Mouse (Mus musculus) inflammation-experienced regulatory T-cells (primary cell): ENCODE results near the gene Apoe. TPM values are rescaled to one million over a fixed set of nuclear protein-coding genes. Genes with fewer than 3 reads are reported as not detected.

ENCODE experiments used
- polyA plus RNA-seq, 2 experiments: library from polyadenylated mRNA; unstranded; fragments of 100-300 nt; shearing (Covaris generic); gene quantifications; one replicate each; pipeline ENCODE4 v1.2.1; 2017

Apoe gene
- polyA plus RNA-seq: 10 to 100 TPM; 10.9 to 46.1 TPM

GRCm38 (mm10) chr7:19698907-19699826 lies at the start of gene Apoe:
Gene Apoe (minus strand): TSS chr7:19699188.

DNA sequence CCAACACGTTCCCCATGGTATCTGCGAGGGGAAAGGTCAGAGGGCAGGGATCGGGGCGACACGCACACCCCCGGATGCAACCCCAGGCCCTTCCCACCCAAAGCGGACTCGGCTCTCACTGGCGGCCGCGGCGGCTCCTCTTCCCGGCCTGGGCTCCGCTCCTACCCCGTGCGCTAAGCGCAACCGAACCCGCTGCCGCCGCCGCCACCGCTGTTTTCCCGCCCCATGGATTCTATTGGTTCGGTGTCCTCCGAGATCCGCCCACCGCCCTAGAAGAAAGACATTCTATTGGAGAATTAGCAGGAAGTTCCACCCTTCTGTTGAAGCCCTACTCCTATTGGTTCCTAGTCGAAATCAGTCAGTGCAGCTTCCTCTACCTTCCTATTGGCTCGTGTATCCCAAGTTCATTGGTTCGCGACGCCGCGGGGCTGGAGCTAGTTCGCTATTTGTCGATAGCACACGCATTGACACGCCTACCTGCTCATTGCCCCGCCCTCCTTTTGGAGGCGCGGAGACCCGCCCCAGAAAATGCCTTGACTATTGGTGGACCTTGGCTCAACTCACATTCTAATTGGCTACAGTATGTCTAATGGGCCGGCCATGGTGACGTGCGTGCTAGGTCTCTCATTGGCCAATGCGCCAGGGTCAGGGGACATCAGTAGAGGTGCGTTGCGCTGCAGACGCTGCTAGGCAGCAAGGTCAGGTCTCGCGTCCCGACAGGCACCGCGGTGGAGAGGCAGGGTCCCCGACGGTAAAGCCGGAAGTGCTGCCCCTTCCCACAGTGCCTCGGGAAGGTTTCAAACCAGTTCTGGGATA lies 16.5 kb upstream of the Apoe start, which contains the start of gene Tomm40:
Tomm40 (minus strand) TSS at position 200 of the 816 bp plus-strand sequence.

GRCm38 (mm10) chr7:19691873-19692865 lies 6.8 kb downstream of the Apoe start, which contains the start of gene Apoc1:
Gene Apoc1 (minus strand): TSS chr7:19692660.

GRCm38 (mm10) chr7:19681202-19681694 lies 17.7 kb downstream of the Apoe start, which contains the start of the genes Gm44805 and Apoc4:
Gene Gm44805 (minus strand): TSS chr7:19681423.
Gene Apoc4 (minus strand): TSS chr7:19681479.

DNA sequence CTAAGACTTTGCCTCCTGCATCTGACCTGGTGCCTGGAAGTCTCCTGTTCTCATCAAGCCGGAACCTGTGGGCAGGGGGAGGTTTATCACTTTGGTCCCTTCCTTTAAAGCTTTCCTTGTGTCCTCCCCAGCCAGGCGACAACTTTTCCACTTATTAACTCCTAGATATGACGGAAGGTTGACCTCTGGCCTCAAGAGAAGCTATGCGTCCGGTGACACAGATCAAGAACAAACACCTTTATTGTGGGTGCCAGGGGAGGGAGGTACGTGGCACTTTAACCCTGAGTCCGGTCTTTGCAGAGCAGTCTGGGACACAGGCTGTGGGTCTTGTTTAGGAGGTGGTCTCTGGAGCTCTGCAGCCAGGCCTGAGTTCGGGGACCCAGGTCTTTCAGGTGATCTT lies 21.1 kb downstream of the Apoe start, which contains the start of gene Apoc2:
Apoc2 (minus strand) TSS at position 70 of the 400 bp plus-strand sequence.

DNA sequence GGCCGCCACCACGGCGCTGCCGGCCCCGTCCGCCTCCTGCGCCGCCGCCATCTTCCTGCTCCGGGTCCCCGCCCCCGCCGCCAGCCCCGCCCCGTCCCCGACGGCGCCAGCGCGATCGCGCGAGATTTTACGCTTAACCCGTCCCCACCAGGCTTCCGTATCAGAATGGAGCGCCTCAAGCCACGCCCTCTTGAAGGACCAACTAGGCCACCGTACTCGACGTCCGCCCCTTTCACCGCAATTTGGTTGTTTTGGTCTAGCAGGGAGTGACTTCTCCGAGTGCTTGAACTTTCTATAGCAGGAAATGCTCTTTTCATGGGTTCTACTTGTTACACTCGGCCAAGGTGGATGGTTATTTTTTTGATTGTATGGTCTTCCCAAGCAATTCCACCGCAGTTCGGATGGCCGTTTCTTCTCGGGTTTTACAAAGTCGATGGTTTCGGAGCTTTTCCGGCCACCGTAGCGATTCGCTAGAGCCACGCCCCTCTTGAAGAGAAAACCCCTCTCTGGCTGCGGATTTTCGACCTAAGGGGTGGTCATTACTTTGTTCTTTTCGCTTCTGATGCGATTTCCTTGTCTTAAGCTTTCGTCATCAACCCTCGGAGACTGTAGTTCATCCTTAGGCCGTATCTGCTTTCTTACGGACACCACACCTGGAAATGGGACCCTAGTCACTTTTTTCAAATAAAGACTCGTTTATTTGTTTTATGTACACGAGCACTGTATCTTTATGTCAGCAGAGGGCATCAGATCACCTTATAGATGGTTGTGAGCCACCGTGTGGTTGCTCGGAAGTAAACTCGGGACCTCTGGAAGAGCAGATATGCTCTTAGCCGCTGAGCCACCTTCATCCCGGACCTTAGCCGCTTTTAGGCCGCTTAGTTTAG lies 33.8 kb downstream of the Apoe start, which contains the start of gene Clptm1:
Clptm1 (minus strand) TSS at position 79 of the 887 bp plus-strand sequence.

Other genes starting within 250 kb of the Apoe start
- gene Mark4, start 240.4 kb downstream of the Apoe start, polyA plus RNA-seq: 1 to 10 TPM; 6.1 to 8.5 TPM
- under 1 TPM in 1 of 2 experiments, not detected in 1; 0.09 TPM for gene Exoc3l2, start 235.9 kb downstream of the Apoe start, polyA plus RNA-seq
- gene Bloc1s3, start 190.8 kb downstream of the Apoe start, polyA plus RNA-seq: 1 to 10 TPM; 9.1 to 9.8 TPM
- gene Trappc6a, start 190.8 kb downstream of the Apoe start, polyA plus RNA-seq: 100 to 1,000 TPM in 1 of 2 experiments, 10 to 100 TPM in 1; 79.0 to 101 TPM
- gene Nkpd1, start 181.3 kb downstream of the Apoe start, polyA plus RNA-seq: under 1 TPM in 1 of 2 experiments, not detected in 1; 0.60 TPM
- gene Ppp1r37, start 136.1 kb downstream of the Apoe start, polyA plus RNA-seq: 10 to 100 TPM; 15.7 to 15.9 TPM
- gene Zfp296, start 121.9 kb downstream of the Apoe start, polyA plus RNA-seq: 1 to 10 TPM in 1 of 2 experiments, under 1 TPM in 1; 0.94 to 1.7 TPM
- gene Gemin7, start 121.6 kb downstream of the Apoe start, polyA plus RNA-seq: 100 to 1,000 TPM; 111 to 136 TPM
- gene Clasrp, start 94.7 kb downstream of the Apoe start, polyA plus RNA-seq: 10 to 100 TPM; 59.6 to 76.8 TPM
- 100 to 1,000 TPM in 1 of 2 experiments, 10 to 100 TPM in 1; 95.9 to 105 TPM for gene Relb, start 69.8 kb downstream of the Apoe start, polyA plus RNA-seq
- gene Clptm1, start 34.2 kb downstream of the Apoe start, polyA plus RNA-seq: 100 to 1,000 TPM; 150 to 152 TPM
- not detected for gene Apoc2, start 21.2 kb downstream of the Apoe start, polyA plus RNA-seq
- gene Gm44805, start 17.8 kb downstream of the Apoe start, polyA plus RNA-seq: not detected
- gene Apoc4, start 17.7 kb downstream of the Apoe start, polyA plus RNA-seq: under 1 TPM in 1 of 2 experiments, not detected in 1; 0.07 TPM
- gene Apoc1, start 6.5 kb downstream of the Apoe start, polyA plus RNA-seq: 1 to 10 TPM in 1 of 2 experiments, not detected in 1; 1.5 TPM
- gene Tomm40, start 16.2 kb upstream of the Apoe start, polyA plus RNA-seq: 10 to 100 TPM; 74.3 to 77.1 TPM
- under 1 TPM; 0.10 to 0.84 TPM for gene Nectin2, start 51.3 kb upstream of the Apoe start, polyA plus RNA-seq
- 10 to 100 TPM in 1 of 2 experiments, 1 to 10 TPM in 1; 2.3 to 15.9 TPM for gene Bcam, start 71.8 kb upstream of the Apoe start, polyA plus RNA-seq
- 1 to 10 TPM in 1 of 2 experiments, under 1 TPM in 1; 0.25 to 1.3 TPM for gene Cblc, start 97.6 kb upstream of the Apoe start, polyA plus RNA-seq
- gene Bcl3, start 123.6 kb upstream of the Apoe start, polyA plus RNA-seq: 100 to 1,000 TPM in 1 of 2 experiments, 10 to 100 TPM in 1; 88.9 to 130 TPM
- not detected for gene Gm19345, start 152.8 kb upstream of the Apoe start, polyA plus RNA-seq
- under 1 TPM in 1 of 2 experiments, not detected in 1; 0.10 TPM for gene Ceacam16, start 162.1 kb upstream of the Apoe start, polyA plus RNA-seq
- under 1 TPM in 1 of 2 experiments, not detected in 1; 0.06 TPM for gene Ceacam19, start 188.8 kb upstream of the Apoe start, polyA plus RNA-seq
- gene Pvr, start 222.0 kb upstream of the Apoe start, polyA plus RNA-seq: 10 to 100 TPM; 27.5 to 32.5 TPM